Mouse (Mus musculus) heart, adult 2 months (tissue): ENCODE results near the gene Gm11034. TPM values are rescaled to one million over a fixed set of nuclear protein-coding genes. Genes with fewer than 3 reads are reported as not detected.

Experiments
- DNase-seq, 2 experiments: peaks; one replicate each; pipeline ENCODE4 v3.0.0; 2021
- H3K27ac ChIP-seq: fragments of 200-600 bp; 2 replicates; pipeline ENCODE4 v1.8.1; 2022
- H3K27me3 ChIP-seq: fragments of 200-500 bp; 2 replicates; pipeline ENCODE4 v1.6.1; 2012; ENCODE audit warnings: mild to moderate bottlenecking, low read length, inconsistent platforms, mixed read lengths; ENCODE audit not compliant: control insufficient read depth, insufficient read depth
- H3K36me3 ChIP-seq: fragments of 200-500 bp; 2 replicates; pipeline ENCODE4 v1.6.1; 2012; ENCODE audit warnings: low read length, inconsistent platforms; ENCODE audit not compliant: control insufficient read depth, insufficient read depth
- H3K4me1 ChIP-seq: fragments of 200-500 bp; 2 replicates; pipeline ENCODE4 v1.6.1; 2011; ENCODE audit warnings: low read length; ENCODE audit not compliant: control insufficient read depth, insufficient read depth
- H3K4me3 ChIP-seq: fragments of 200-600 bp; 2 replicates; pipeline ENCODE4 v1.8.1; 2022
- H3K79me2 ChIP-seq: fragments of 200-500 bp; replicated peaks from 2 replicates; pipeline ENCODE4 v1.6.1; 2012; ENCODE audit warnings: mild to moderate bottlenecking, inconsistent platforms, low read length, moderate library complexity, mixed read lengths; ENCODE audit not compliant: control insufficient read depth, insufficient read depth
- H3K9ac ChIP-seq: fragments of 200-500 bp; 2 replicates; pipeline ENCODE4 v1.6.1; 2012; ENCODE audit warnings: low read depth, mild to moderate bottlenecking, control low read depth, inconsistent platforms, low read length, mixed read lengths
- CTCF ChIP-seq: fragments of 200-600 bp; IDR thresholded peaks from 2 replicates; pipeline ENCODE4 v1.8.1; 2022; ENCODE audit warnings: antibody characterized with exemption, mild to moderate bottlenecking, moderate library complexity
- EP300 ChIP-seq: fragments of 200-500 bp; IDR thresholded peaks from 2 replicates; pipeline ENCODE4 v1.6.1; 2011; ENCODE audit warnings: low read depth, low read length, control low read depth; ENCODE audit not compliant: insufficient read depth
- POLR2A ChIP-seq: fragments of 200-500 bp; IDR thresholded peaks from 2 replicates; pipeline ENCODE4 v1.6.1; 2011; ENCODE audit warnings: mild to moderate bottlenecking, low read depth, low read length, control low read depth; ENCODE audit not compliant: insufficient read depth
- WGBS: fragments of 180-500 bp; shearing (Covaris S2); methylation state at CpG from one replicate; pipeline ENCODE4 v1.1.7; 2018; 5-methylcytosine and 5-hydroxymethylcytosine counted together
- intact Hi-C: fragments of 180-260 bp; cut with DNase I; formaldehyde crosslinking; loops from one replicate; pipeline ENCODE4 v1.15.1; 2025
- polyA plus RNA-seq: library from polyadenylated mRNA; depleted of rRNA; stranded (reverse); fragments of >200 nt; gene quantifications from 2 replicates; pipeline ENCODE4 v1.2.3, GENCODE M21; 2012
- total RNA-seq, 2 experiments: library from RNA; stranded (reverse); gene quantifications; 2 replicates each; pipeline ENCODE4 v1.2.3; 2021

Gm11034 gene
- total and polyA plus RNA-seq, 3 experiments: not detected

DNA sequence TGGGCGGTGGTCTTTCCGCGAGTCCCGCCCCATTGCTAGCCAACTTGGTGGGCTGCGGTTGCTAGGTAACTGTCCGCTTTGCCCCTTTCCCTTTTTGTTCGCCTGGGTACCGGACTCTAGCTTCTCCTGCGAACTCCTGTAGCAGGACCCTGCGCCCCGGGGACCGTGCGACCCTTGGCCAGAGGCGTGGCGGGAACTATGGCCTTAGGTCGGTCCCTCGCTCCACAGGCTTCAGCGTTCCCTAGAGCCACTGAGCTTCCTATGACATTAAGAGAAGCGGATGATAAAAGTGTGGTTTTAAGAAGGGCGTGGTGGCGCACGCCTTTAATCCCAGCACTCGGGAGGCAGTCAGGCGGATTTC is 26.9 kb upstream of the Gm11034 start:
- H3K27me3 ChIP-seq: no peaks in the 10 kb centered on the region
- under 1% methylated on average over 24 of the region's 24 CpGs for WGBS
- peak overlapping the region; percentile 88 for H3K9ac ChIP-seq
- H3K27ac ChIP-seq: peak overlapping the region; percentile 92
- intact Hi-C loops: loop anchor here (5.0 kb wide), 2 partner anchors 63 to 127 kb away; no protein-coding TSS in a partner anchor
- H3K4me3 ChIP-seq: peak overlapping the region; percentile 71
- no peaks in the 10 kb centered on the region; the same call in none of the 2 replicates for H3K36me3 ChIP-seq
- peaks cover 5% of the 10 kb centered on the region for H3K79me2 ChIP-seq
- peaks cover 15% of the 10 kb centered on the region for H3K4me1 ChIP-seq
- no peak for TF ChIP-seq EP300
- no peak for TF ChIP-seq CTCF
- TF ChIP-seq POLR2A: no peak
- DNase-seq: no peak

DNA sequence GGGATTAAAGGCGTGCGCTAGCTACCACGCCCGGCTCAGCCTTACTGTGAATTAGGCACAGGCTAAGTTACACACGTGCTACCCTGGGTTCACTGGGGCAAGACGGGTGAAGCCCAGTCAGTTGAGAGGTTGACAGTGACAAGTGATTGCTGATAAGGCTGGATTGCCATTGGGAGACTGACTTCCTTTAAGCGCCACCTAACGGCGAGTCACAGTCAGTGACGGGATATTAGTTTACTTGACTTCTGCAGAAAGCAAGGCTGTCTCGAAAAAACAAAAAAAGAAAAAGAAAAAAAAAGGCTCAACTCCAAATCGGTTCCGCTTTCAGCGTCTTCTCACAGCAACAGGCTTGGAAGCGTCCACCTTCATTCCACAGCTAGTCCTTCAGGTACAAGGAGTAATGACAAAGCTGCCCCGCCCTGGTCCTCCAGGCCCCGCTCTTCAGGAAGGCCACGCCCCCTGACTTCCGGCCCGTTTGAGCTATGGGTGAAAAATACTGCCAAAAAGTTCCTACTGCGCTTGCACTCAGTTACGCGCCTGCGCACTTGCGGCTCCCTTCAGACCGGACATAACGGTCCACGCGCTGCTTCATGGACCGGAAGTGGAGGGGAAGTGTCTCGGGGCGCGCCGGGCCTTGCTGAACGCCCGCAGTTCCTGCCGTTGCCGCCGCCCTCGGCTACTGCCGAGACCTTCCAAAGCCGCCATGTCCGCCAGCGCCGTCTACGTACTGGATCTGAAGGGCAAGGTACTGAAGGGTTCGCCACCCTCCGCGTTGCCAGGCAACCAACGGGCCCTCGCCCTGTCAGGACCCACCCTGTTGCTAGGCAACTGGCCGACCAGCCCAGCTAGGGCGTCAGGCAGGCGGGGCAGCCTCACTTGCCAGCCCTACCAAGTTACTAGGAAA is 26.3 kb upstream of the Gm11034 start, which contains the start of gene Ap1m1:
TSS of gene Ap1m1 (plus strand) at position 520 of the 904 bp plus-strand sequence.
- Histone ChIP-seq H3K36me3 (no peaks in the 10 kb centered on the region; the same call in none of the 2 replicates), H3K27me3 (no peaks in the 10 kb centered on the region), H3K9ac (peak within 1 kb of the TSS; percentile 88), H3K27ac (peak within 1 kb of the TSS; percentile 92), H3K79me2 (peaks cover 5% of the 10 kb centered on the region), H3K4me1 (peaks cover 15% of the 10 kb centered on the region), H3K4me3 (peak within 1 kb of the TSS; percentile 71)
- TF ChIP-seq CTCF: peak; percentile 85
- peak; percentile 84 for TF ChIP-seq POLR2A
- peak; percentile 80 for TF ChIP-seq EP300
- intact Hi-C loops: loop anchor here (5.0 kb wide), 2 partner anchors 62 to 128 kb away; no protein-coding TSS in a partner anchor
- DNase-seq: peak; percentile 95 to 99
- under 1% methylated on average over 54 of the region's 54 CpGs for WGBS

DNA sequence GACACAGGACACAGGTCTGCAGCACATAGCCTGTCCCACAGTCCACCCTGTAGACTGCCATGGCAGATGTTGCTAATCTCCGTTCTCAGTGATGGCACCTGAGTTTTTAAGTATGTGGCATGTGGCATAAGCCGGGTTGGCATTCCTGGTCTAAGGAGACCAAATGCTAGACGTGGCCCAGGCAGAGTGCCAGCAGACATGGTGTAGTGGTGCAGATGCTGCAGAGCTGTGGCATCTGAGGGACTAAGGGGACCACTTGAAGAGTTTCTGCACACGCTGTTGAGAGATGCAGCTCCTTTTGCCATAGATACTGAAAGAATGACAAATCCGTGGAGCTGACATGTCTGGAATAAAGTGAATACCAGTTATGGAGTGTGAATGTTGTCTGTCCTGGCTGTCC is 9.2 kb upstream of the Gm11034 start:
- TF ChIP-seq CTCF (no peak), EP300 (no peak), POLR2A (no peak)
- no peak overlapping the region for H3K9ac ChIP-seq
- WGBS: 78% methylated on average over 5 of the region's 5 CpGs
- H3K4me1 ChIP-seq: peaks cover 1% of the 10 kb centered on the region; the same call in 1 of the 2 replicates
- intact Hi-C loops: no loop called here
- H3K79me2 ChIP-seq: peaks cover 2% of the 10 kb centered on the region; the same call in 1 of the 2 replicates
- no peaks in the 10 kb centered on the region for H3K36me3 ChIP-seq
- no peak overlapping the region for H3K27ac ChIP-seq
- H3K27me3 ChIP-seq: no peaks in the 10 kb centered on the region
- no peak for DNase-seq
- H3K4me3 ChIP-seq: no peak overlapping the region

DNA sequence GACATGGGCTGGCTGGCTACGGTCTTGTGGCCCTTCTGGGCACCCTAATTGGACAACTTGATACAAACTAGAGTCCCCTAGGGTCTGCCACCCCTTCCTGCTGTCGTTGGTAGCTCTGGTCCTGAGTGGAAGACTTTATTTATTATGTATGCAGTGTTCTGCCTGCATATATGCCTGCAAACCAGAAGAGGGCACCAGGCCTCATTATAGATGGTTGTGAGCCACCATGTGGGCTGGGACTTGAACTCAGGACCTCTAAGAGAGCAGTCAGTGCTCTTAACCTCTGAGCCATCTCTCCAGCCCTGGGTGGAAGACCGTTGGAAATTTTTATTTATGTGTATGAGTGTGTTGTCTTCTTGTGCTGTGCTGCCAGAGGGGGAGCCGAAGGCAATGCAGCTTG is 7.3 kb upstream of the Gm11034 start:
- Histone ChIP-seq H3K4me1 (peaks cover 1% of the 10 kb centered on the region; the same call in 1 of the 2 replicates), H3K27ac (no peak overlapping the region), H3K36me3 (no peaks in the 10 kb centered on the region), H3K79me2 (peaks cover 2% of the 10 kb centered on the region; the same call in 1 of the 2 replicates), H3K9ac (no peak overlapping the region), H3K4me3 (no peak overlapping the region; the same call in 1 of the 2 replicates), H3K27me3 (no peaks in the 10 kb centered on the region)
- intact Hi-C loops: no loop called here
- WGBS: 77% methylated on average over 4 of the region's 4 CpGs
- TF ChIP-seq CTCF: peak; percentile 50
- TF ChIP-seq EP300: no peak
- TF ChIP-seq POLR2A: no peak
- DNase-seq: no peak

DNA sequence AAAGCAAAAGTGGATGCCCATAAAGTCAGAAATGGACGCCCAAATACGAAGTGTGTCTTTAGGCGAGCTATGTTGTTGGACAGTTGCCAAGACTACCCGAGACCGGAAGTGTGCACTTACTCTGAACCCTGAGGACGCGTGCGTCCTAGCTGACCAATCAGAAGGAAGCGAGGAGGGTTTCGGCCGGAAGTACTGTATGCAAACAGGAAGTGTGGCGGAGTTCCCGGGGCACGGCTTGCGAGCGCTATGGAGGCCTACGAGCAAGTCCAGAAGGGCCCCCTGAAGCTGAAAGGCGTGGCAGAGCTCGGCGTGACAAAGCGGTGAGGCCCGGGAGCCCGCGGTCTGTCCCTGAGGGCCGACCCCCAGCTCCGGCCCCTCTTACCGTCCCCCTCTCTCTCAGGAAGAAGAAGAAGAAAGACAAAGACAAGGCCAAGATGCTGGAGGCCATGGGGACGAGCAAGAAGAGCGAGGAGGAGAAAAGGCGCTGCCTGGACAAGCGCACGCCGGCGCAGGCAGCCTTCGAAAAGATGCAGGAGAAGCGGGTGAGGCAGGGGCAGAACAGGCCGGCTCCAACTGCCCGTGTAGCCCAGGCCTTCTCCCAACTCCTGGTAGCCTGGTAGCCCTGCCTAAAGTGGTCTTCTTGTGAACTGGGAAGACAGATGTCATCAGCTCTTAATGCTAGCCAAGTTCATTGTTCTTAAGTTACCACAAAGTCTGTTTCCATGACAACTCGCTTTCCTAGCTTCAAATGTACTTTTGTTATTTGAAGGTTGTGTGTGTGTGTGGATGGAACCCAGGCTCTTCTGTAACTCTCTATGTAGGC is 6.3 kb upstream of the Gm11034 start, which contains the start of gene Fam32a:
TSS of gene Fam32a (plus strand) at position 190 of the 823 bp plus-strand sequence.
- H3K9ac ChIP-seq: peak within 1 kb of the TSS; percentile 82
- peak; percentile 84 to 91 for DNase-seq
- peak; percentile 86 for TF ChIP-seq EP300
- peak; percentile 78 for TF ChIP-seq POLR2A
- no peak for TF ChIP-seq CTCF
- peaks cover 2% of the 10 kb centered on the region; the same call in 1 of the 2 replicates for H3K79me2 ChIP-seq
- 6% methylated on average over 39 of the region's 39 CpGs for WGBS
- no peaks in the 10 kb centered on the region for H3K36me3 ChIP-seq
- intact Hi-C loops: loop anchor here (1.0 kb wide), 1 partner anchor 24 kb away; no protein-coding TSS in a partner anchor
- peak within 1 kb of the TSS; percentile 78 for H3K4me3 ChIP-seq
- peaks cover 1% of the 10 kb centered on the region; the same call in 1 of the 2 replicates for H3K4me1 ChIP-seq
- peak within 1 kb of the TSS; percentile 90 for H3K27ac ChIP-seq
- H3K27me3 ChIP-seq: no peaks in the 10 kb centered on the region
